ENCODE assay signal across 7 mouse cellular contexts in genomic region chr4:62454995-62455394, GRCm38 (mm10). TPM values are rescaled to one million over a fixed set of nuclear protein-coding genes. Genes with fewer than 3 reads are reported as not detected.
DNase-seq lines count a peak whose midpoint lies in the region; ATAC-seq lines count a peak whose summit lies in the region.

No protein-coding gene starts in this region.

- no peaks in the 10 kb centered on the region for H3K4me1 ChIP-seq in embryonic facial prominence, embryonic 11.5 days (ENCODE audit: control insufficient read depth, insufficient read depth, low read length)

- DNase-seq in layer of hippocampus, adult 11-12 months (ENCODE audit: low spot score) = peak; percentile 42
- DNase-seq in layer of hippocampus, adult 8-10 months (ENCODE audit: low spot score in 2 of 2) = no peak
- peak; percentile 23 to 54 for DNase-seq in CD8-positive naive resting alpha-beta T cell, adult 2 months (ENCODE audit: low read depth in 2 of 2, low spot score in 2 of 2)
- DNase-seq in adipocyte (ENCODE audit: low spot score) = peak; percentile 31
- DNase-seq in embryonic facial prominence, embryonic 11.5 days (ENCODE audit: low spot score) = peak; percentile 60
- DNase-seq in layer of hippocampus, adult 9-10 months (ENCODE audit: low spot score) = peak; percentile 29
- DNase-seq in naive thymus-derived CD4-positive, alpha-beta T cell, adult 2 months (ENCODE audit: low read depth) = peak; percentile 73

- no peak; the same call in 1 of the 2 replicates for ATAC-seq in embryonic facial prominence, embryonic 11.5 days (replicated peaks; ENCODE audit: insufficient number of reproducible peaks, low FRiP score, low TSS enrichment, low read depth)

- no peak overlapping the region for H3K9ac ChIP-seq in embryonic facial prominence, embryonic 11.5 days (replicated peaks; ENCODE audit: low read length)

- H3K27ac ChIP-seq in embryonic facial prominence, embryonic 11.5 days (replicated peaks; ENCODE audit: low read depth, low read length) = no peak overlapping the region

- no peak overlapping the region for H3K4me2 ChIP-seq in embryonic facial prominence, embryonic 11.5 days (ENCODE audit: low read depth, low read length)

- no peak overlapping the region for H3K4me3 ChIP-seq in embryonic facial prominence, embryonic 11.5 days (ENCODE audit: low read depth, low read length)

- no peaks in the 10 kb centered on the region for H3K9me3 ChIP-seq in embryonic facial prominence, embryonic 11.5 days (replicated peaks; ENCODE audit: control insufficient read depth, low read length)

- WGBS in embryonic facial prominence, embryonic 11.5 days = 56% methylated on average over 5 of the region's 5 CpGs

- H3K27me3 ChIP-seq in embryonic facial prominence, embryonic 11.5 days (ENCODE audit: control insufficient read depth, insufficient read depth, low read length) = no peaks in the 10 kb centered on the region

- no peaks in the 10 kb centered on the region for H3K36me3 ChIP-seq in embryonic facial prominence, embryonic 11.5 days (replicated peaks; ENCODE audit: control insufficient read depth, insufficient read depth, low read depth, low read length)

RNA-seq across cellular contexts. Expression of gene Wdr31, which starts 15.7 kb away (rescaled TPM):
- 10 to 100 TPM in 1 of 4 experiments, 1 to 10 TPM in 3; 7.7 to 10.0 (median 8.5) TPM for total RNA-seq in layer of hippocampus, adult 8-10 months (2022)
- 6.4 and 7.1 TPM in 2 replicates for polyA plus RNA-seq in embryonic facial prominence, embryonic 11.5 days (2014; fragmentation: Nextera tagmentation; extraction: Ambion mirVana)

RNA-seq across cellular contexts. Expression of gene Rnf183, which starts 19.9 kb away (rescaled TPM):
- not detected for total RNA-seq in layer of hippocampus, adult 8-10 months (2022)
- not detected in 2 replicates for polyA plus RNA-seq in embryonic facial prominence, embryonic 11.5 days (2014; fragmentation: Nextera tagmentation; extraction: Ambion mirVana)

RNA-seq across cellular contexts. Expression of gene Bspry, which starts 24.9 kb away (rescaled TPM):
- total RNA-seq in layer of hippocampus, adult 8-10 months (2022) = under 1 TPM in 3 of 4 experiments, not detected in 1; 0.28 to 0.43 (median 0.30) TPM
- 1.8 and 2.2 TPM in 2 replicates for polyA plus RNA-seq in embryonic facial prominence, embryonic 11.5 days (2014; fragmentation: Nextera tagmentation; extraction: Ambion mirVana)

RNA-seq across cellular contexts. Expression of gene Prpf4, which starts 46.4 kb away (rescaled TPM):
- total RNA-seq in layer of hippocampus, adult 8-10 months (2022) = 10 to 100 TPM; 12.6 to 16.1 (median 14.0) TPM
- 31.8 and 31.9 TPM in 2 replicates for polyA plus RNA-seq in embryonic facial prominence, embryonic 11.5 days (2014; fragmentation: Nextera tagmentation; extraction: Ambion mirVana)

RNA-seq across cellular contexts. Expression of gene Cdc26, which starts 46.6 kb away (rescaled TPM):
- total RNA-seq in layer of hippocampus, adult 8-10 months (2022) = 10 to 100 TPM; 52.6 to 57.3 (median 53.7) TPM
- 231 TPM in 2 replicates for polyA plus RNA-seq in embryonic facial prominence, embryonic 11.5 days (2014; fragmentation: Nextera tagmentation; extraction: Ambion mirVana)

Comparison
In these comparisons a context has a peak if more than half of its experiments do, and no peak if none do; other contexts are left out.
1. DNase-seq: peak in layer of hippocampus, adult 11-12 months (single experiment), CD8-positive naive resting alpha-beta T cell, adult 2 months (2 of 2), adipocyte (single experiment), embryonic facial prominence, embryonic 11.5 days (single experiment), layer of hippocampus, adult 9-10 months (single experiment) and naive thymus-derived CD4-positive, alpha-beta T cell, adult 2 months (single experiment); none in layer of hippocampus, adult 8-10 months (0 of 2).